Mouse (Mus musculus) MEL (cell line): ENCODE measurements around the gene Necap2.

Experiments used
- CTCF ChIP-seq, 3 experiments: IDR thresholded peaks in 2 of 3; conservative IDR thresholded peaks in 1 of 3; 2 replicates each; pipeline ENCODE4 v1.5.1; 2011 to 2012; ENCODE audit warnings: low read length in 3 of 3, low read depth in 2 of 3, mild to moderate bottlenecking in 2 of 3, improper control_type of control experiment in 1 of 3, inconsistent platforms in 1 of 3, mixed read lengths in 1 of 3, moderate library complexity in 1 of 3; ENCODE audit not compliant: control insufficient read depth in 1 of 3, insufficient read depth in 1 of 3, poor library complexity in 1 of 3, severe bottlenecking in 1 of 3
- EP300 ChIP-seq, 2 experiments: IDR thresholded peaks; 2 replicates each; pipeline ENCODE4 v1.6.1; 2011; ENCODE audit warnings: improper control_type of control experiment in 2 of 2, low read length in 2 of 2, low read depth in 1 of 2, mild to moderate bottlenecking in 1 of 2
- GATA1 ChIP-seq: IDR thresholded peaks from 2 replicates; pipeline ENCODE4 v1.6.1; 2011; ENCODE audit warnings: low read depth, low read length, improper control_type of control experiment
- JUND ChIP-seq: IDR thresholded peaks from 2 replicates; pipeline ENCODE4 v1.6.1; 2011; ENCODE audit warnings: low read depth, mild to moderate bottlenecking, improper control_type of control experiment, low read length
- NELFE ChIP-seq: IDR thresholded peaks from 2 replicates; pipeline ENCODE4 v1.6.1; 2011; ENCODE audit warnings: low read depth, low read length, improper control_type of control experiment
- NRF1 ChIP-seq: IDR thresholded peaks from 2 replicates; pipeline ENCODE4 v1.6.1; 2014; ENCODE audit warnings: low read depth, mild to moderate bottlenecking, inconsistent platforms, low read length, improper control_type of control experiment, moderate library complexity; ENCODE audit not compliant: poor library complexity, insufficient read depth, severe bottlenecking
- POLR2A ChIP-seq, 2 experiments: IDR thresholded peaks; 2 replicates each; pipeline ENCODE4 v1.6.1; 2011 to 2012; ENCODE audit warnings: low read length in 2 of 2, mild to moderate bottlenecking in 2 of 2, control low read depth in 1 of 2, improper control_type of control experiment in 1 of 2, low read depth in 1 of 2, moderate library complexity in 1 of 2; ENCODE audit not compliant: control insufficient read depth in 1 of 2, insufficient read depth in 1 of 2, poor library complexity in 1 of 2
- RCOR1 ChIP-seq: IDR thresholded peaks from 2 replicates; pipeline ENCODE4 v1.6.1; 2012; ENCODE audit warnings: low read depth, mild to moderate bottlenecking, inconsistent platforms, low read length, improper control_type of control experiment
- TBP ChIP-seq: IDR thresholded peaks from 2 replicates; pipeline ENCODE4 v1.8.0; 2011; ENCODE audit warnings: low read depth, low read length, improper control_type of control experiment
- USF2 ChIP-seq, 2 experiments: IDR thresholded peaks; 2 replicates each; pipeline ENCODE4 v1.6.1; 2011 to 2012; ENCODE audit warnings: improper control_type of control experiment in 2 of 2, low read length in 2 of 2, borderline replicate concordance in 1 of 2, inconsistent platforms in 1 of 2, low read depth in 1 of 2, mild to moderate bottlenecking in 1 of 2; ENCODE audit not compliant: insufficient read depth in 1 of 2
- ZNF384 ChIP-seq: IDR thresholded peaks from 2 replicates; pipeline ENCODE4 v1.6.1; 2012; ENCODE audit warnings: low read depth, mild to moderate bottlenecking, inconsistent platforms, low read length, improper control_type of control experiment

- TF ChIP-seq CTCF (IDR thresholded peaks at IDR 0.05 in 2 of 3, conservative IDR thresholded peaks at IDR 0.05 in 1 of 3; ENCODE audit: control insufficient read depth in 1 of 3, insufficient read depth in 1 of 3, low read depth in 2 of 3, low read length in 3 of 3, poor library complexity in 1 of 3, severe bottlenecking in 1 of 3) (no peak), NELFE (no peak), EP300 (IDR thresholded peaks at IDR 0.05; ENCODE audit: low read depth in 1 of 2, low read length in 2 of 2) (peak; percentile 33 to 72; a peak in 2 of 4 replicates), POLR2A (IDR thresholded peaks at IDR 0.05; ENCODE audit: control insufficient read depth in 1 of 2, insufficient read depth in 1 of 2, low read depth in 1 of 2, low read length in 2 of 2, poor library complexity in 1 of 2) (no peak), NRF1 (no peak), GATA1 (peak; percentile 72), TBP (no peak), ZNF384 (no peak), USF2 (IDR thresholded peaks at IDR 0.05; ENCODE audit: borderline replicate concordance in 1 of 2, insufficient read depth in 1 of 2, low read depth in 1 of 2, low read length in 2 of 2) (no peak), JUND (no peak), RCOR1 (0 out of 2 replicates have a peak, but pooled peaks have one; percentile 36)
These were observed 9.5 kb downstream of the Necap2 start for GRCm38 (mm10) chr4:141068655-141069054.
